Mouse (Mus musculus): ENCODE measurements at regions not wholly inside any gene's neighbourhood (a gene's known extent, or its start where the extent isn't known, plus 50 kb on each side); places are given as distances from the start of the nearest gene placed in this dataset.

DNA sequence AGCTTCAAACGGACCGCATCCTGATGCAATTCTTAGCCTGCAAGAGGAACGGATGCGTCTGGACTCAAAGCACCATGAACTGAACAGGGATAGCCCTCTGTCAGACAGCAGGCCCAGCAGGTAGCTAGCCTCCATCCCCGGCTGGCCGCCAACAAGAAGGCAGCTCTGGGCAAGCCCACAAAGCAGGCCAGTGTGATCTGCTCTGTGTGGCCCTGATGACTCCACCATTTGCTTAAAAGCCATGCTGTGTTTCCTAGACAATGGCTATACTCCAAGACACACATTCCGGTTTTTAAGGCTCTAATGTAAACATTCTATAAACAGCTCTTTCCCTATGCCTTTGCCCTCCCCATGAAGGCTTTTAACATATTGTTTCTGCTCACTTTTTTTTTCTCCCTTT, 313.8 kb upstream of the Clint1 start:
- peak; percentile 86 for DNase-seq

DNA sequence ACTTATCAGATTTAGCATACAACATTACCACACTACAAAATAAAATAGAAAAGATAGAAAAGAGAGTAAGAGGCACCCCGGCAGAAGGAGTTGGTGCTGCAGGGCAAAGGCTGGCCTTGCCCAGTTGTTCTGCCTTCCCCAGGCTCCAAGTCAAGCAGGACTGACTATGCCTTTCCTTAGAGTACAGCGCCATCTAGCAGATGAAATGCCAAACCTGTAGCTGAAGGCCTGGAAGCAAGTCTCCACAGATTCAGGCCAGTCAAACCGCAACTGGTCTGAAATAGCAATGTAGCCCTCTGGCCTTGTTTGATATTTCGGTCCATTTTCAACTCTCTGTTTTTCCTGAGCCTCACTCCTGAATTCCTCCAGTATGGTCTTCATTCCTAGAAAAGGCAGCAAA, 312.4 kb upstream of the Clint1 start:
- DNase-seq, result peak; percentile 69

DNA sequence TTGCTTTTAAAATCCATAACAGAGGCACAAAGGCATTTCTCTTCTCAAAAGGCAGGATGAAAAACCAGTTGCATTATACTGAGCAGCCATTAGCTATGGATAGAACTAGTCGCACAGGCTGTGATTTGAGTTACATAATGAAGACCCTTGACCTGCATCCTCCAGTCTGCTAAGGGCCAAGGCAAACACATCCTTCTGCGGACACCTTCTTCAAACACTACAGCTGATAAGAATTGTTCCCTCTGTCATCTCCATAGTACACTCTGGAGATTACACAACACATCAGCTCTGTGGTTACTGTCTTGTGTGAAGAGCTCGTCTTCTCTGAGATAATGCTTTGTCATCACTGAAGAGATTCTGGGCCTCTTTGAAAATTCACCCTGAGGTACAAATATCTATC, 307.3 kb upstream of the Clint1 start:
- DNase-seq, result no peak

DNA sequence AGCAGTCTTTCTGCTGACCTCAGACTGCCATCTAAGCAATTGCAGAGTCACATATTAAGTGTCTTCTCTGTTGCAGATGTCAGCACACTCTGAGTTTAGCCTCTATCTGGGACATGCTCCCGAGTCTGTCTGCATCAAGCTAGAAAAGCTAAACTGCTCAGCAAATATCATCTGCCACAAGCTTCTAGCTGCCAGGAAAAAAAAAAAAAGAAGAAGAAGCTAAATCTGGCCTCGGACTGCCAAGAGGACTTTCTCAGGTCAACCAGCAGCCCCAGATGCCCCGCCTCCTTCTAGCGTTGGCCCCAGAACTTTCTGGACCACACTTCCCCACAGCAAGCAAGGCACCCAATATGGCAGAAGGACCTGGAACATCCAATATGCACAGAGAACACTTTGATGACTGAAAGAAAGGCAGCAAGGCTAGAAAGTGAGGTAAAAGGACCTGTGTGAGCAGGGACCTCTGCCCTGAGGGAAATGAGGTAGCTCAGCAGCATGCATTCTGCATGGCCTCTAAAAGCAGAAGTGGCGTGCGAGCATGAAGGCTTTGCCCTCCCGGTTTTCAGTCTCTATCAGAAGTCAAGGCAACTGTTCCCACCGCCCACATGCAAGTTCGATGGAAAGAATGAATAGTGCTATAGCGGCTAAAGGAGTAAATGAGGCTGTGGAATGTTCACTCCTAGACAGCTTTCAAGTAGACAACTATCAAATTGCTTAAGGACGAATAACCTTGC, 305.8 kb upstream of the Clint1 start:
- no peak for DNase-seq

DNA sequence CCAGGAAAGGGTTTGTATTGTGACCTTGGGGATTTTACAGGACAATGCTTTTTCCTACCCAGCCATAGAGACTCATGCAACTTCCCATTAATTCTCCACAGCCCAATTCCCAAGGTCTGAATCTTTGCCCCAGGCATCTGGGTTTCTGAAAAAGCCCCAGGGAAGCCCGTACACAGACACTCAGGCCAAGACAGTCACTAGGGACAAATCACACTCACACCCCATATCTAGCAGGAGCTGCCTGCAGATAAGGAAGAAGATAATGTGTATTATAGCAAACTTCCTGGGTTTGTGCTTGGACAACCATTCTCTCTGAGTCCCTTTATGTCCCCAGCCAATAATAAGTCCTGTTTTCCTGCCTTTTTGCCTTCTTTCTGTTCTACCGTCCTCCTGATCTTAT, 305.0 kb upstream of the Clint1 start:
- no peak for DNase-seq

DNA sequence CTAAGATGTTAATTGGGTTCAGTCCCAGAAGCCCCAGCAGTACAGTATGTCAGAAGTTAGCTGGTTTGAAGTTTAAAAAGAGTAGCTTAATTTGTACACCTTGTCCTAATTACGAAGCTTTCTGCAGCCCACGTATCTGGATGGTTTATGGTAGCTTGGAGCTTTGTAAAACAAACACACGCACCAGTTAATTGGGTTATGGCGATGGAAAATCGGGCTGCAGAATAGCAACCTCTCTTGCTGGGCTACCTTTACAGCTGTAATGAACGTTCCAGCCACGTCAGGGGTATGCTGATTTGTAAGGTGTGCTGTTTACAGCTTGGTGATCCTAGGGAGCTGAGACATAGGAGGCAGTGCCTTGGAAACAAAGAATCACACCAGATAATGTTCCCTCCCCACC, 301.5 kb upstream of the Clint1 start:
- DNase-seq, result no peak

DNA sequence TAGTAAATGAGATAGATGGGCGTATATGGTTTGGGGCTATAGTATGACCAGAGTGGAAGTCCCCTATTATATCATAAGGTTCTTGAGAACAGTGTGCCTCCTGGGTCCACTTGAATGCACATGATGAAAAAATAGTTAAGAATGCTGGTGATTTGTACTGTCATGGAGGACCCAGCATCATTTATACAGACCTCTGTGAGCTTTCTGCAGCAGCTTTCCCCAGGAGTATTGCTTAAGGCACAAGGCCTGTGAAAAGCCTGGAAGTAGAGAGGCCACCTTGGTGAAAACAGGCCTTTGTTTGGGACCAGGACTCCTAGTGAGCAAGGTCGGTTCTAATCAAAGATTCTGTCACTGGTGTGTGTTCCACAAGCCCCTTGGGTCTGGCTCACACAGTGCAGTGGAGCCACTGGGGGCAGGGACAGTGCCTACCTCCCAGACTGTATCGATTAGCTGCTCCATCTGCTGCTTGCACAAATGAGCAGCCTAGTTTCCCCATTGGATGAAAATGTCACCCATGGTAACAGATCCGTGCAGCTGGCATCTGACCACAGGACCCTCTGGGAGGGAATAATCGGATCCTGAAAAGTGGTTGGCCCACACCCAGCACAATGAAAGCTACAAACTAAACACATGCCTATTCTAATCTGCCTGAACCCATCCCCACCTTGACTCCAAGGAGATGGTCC, 274.2 kb upstream of the Clint1 start:
- no peak for DNase-seq

DNA sequence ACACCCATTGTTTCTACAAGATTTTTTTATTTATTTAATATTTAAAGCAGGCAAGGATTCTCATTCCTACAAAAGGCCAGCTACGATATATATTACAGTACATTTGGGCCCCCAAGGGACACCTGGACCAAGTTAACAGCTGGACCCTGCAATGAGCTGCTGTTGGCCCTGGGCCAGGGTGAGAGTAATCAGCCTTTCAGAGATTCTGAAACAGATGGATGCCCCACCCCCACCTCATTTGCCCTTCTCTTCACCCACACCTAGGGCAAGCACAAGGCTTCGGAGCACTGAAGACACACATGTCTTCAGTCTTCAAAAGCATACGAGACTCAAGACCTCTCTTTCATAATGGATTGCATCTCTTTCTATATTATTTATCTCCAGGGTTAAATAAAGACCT, 259.5 kb upstream of the Clint1 start:
- no peak for DNase-seq

DNA sequence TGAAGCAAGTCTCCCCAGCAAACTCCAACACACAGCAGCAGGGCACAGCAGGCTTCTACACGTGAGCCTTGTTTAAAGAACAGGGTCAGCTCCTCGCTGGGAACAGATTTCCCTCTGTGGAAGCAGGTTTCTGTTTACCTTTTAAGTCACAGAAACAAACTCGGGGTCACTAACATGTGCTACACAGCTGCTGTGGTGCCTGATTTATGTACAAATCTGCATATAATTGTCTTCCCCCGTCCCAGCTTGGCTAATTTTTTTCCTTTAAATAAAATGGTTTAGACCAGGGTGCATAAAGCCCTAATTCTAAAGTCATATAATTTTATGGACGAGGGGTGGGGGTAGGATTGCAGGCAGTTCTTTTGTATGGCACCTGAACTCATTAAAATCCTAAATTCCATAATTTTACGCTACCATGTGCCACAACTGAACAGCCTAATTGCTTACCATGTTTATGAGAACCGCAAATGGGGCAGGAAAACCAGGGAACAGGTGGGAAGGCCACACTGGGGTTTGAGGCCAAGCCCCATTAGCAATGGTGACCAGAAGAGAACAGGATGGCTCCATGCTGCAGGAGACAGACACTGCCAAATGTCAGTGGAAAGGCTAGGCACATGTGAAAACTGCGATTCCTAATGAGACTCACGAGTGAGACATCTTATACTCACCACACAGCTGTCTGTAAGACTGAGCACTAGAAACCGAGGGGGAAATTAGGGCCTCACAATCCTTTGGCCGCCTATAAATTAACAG, 258.8 kb upstream of the Clint1 start:
- no peak for DNase-seq

DNA sequence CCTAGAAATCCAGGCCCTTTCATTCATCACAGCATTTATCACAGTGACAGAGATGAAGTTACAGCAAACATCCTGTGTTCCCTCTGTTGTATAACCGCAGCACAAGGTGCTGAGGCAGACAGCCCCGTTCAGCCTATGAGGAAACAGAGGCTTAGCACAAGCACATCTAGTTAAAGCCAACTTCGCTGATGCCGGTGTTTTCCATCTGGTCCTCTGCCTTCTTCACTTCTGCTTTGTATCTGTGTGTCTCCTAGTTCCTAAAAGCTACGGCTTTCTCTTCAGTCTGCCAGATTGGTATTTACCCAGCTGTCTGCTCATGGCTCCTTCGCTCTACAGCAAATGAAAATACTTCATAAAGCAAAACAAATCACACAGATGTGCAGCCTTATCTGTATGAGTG, 256.5 kb upstream of the Clint1 start:
- no peak for DNase-seq

DNA sequence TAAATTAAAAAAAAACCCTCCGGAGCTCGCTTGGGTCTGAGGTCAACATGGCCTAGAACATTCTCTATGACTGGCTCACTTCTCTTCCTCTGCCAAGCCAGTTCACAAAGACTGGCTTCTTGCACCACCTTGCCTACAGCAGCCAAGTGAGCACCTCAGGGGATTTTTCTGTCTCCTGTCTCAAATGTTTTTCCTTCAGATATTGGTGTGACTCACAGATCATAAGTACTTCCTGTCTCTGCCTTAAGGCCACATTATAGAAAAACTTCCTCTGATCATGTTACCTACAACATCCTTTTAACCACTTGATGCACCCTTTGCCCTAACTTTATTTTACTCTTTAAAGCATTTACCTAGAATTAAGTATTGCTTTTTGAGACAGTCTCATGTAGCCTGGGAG, 230.0 kb upstream of the Clint1 start:
- no peak for DNase-seq

DNA sequence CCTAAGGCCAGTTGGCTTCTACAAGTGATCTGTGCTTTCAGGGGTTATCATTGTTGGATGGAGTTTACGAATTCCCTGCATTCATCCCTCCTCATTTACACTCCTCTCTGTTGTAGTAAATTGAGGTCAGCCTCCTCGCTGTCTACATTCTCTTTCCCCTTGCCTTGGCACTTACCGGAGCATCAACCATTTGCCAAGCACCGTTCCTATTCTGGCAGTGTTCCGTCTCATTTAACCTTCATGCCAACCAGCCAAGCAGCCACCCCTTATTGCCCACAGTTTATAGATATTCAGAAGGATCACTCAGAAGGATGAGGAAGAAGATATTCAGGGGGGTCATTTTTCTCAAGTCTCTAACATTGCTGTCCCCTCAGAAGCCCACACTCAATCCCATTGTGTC, 229.2 kb upstream of the Clint1 start:
- DNase-seq, result no peak

DNA sequence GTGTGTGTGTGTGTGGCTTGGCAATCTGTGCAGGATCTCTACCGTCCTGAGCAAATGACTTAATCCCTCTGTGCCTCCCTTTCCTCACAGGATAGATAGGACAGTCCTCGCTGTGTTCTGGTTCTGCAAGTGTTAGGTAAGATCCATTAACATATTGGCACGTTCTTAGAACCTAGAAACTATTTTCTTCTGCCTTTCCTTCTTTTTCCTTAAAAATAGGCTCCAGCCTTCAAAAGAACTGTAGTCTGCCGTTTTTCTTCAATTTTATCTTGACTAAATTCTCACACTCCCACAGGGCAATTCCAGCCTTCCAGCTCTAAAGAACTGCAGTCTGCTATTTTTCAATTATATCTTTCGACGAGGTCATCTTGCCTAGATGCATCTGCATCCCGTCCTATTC, 227.6 kb upstream of the Clint1 start:
- no peak for DNase-seq

DNA sequence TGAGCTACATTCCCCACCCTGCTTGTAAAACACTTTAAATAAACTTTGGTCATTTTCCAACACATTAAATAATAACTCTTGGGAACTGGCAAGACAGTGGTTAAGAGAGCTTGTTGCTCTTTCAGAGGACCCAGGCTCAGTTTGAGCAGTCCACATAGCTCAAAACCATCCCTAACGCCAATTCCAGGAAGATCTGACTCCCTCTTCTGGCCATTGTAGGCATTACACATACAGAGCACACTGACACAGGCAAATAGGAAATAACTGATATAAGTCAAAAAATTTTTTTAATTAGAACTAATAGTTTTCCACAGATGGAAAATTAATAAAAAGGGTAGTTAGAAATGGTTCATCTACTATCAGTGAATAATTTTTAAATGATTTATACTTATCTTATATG, 222.6 kb upstream of the Clint1 start:
- DNase-seq, result no peak

DNA sequence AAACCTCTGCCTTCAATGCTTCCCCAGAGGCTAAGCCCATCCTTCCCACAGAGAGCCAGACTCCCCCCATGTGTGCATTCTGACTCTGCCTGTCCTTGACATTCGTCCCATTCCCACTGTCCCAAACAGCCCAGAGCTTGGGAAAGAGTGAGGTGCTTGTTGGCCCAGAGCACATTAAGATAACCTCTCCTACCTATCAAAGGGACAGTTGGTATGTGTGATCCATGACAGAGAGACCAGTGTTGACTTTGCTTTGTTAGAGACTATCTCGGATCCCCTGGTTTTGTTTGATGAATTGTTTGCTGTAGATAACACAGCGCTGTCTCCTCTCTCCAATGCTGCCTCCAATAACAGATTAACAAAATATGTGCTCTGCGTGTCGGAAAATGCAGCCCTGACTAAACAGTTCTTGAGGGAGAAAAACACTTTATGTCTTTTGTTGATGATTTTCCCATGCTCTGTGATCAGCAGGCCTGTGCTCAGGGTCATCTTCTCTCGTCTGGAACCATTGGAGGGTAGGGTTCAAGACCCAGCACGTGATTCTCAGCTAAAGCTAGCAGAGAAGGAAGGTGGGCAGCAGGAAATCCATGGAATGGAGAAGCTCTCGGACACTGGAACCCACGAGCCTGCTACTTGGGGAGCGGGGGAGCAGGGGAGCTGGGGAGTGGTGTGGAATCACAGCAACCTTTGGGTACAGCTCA, 217.2 kb upstream of the Clint1 start:
- DNase-seq, result no peak

DNA sequence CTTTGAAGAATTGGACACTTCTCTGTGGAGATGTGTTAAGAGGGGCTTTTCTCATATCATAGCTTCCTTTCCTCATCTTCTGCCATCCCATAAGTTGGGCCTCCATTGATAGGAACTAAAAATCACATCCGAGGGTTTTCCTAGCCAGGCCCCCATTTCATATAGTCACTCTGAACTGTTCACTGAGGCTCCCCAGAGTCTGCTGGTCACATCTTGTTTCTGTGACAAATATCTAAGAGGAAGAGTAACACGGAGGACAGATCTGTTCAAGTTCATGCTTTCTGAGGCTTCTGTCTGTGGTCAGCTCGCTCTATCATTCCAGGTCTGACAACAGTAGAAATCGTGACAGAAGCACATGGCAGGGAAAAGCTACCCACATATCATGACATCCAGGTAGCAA, 216.0 kb upstream of the Clint1 start:
- no peak for DNase-seq

DNA sequence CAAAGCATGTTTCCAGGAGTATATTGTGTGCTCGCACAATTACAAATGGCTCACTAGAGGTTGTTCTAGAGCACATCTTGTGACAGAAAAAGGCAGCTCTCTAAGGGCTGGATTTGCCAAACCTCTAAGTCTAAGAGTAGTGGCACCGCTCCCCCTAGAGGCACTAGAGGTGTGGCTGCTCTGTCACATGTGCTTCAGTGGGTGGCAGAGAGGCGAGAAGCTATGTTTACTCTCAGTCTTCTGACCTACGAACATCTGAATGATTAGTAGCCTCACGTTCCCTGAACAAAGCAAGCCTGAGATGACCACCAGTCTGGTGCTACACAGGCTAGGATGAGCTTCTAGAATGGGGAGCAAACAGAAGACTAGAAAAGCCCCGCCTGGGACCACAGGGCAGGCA, 212.6 kb upstream of the Clint1 start:
- DNase-seq, result no peak

DNA sequence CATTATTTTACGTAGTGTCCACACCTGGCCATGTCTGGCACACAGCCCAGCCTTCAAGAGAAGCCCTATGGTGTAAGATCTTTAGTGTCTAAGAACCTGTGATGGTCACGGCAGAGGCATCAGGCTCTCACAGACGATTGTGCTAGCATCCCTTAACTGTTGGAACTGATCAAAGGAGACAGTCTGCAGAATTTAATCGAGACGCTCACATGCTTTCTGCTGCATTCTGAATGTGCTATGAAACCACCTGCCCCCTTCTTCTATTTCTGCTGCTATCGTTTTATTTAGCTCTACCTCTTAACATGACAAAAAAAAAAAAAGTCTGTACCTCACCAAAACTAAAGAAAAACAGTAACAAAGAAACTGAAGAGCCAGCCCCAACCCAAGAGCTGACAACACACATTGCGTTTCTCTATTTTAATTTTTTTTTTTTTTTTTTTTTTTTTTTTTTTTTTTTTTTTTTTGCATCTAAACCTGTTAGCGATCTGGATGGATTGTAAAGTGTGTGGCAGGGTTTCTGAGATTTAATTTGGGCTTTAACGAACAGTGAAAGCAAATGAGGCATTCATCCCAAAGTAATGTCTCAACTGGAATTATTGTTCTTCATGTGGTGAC, 209.6 kb upstream of the Clint1 start:
- no peak for DNase-seq

DNA sequence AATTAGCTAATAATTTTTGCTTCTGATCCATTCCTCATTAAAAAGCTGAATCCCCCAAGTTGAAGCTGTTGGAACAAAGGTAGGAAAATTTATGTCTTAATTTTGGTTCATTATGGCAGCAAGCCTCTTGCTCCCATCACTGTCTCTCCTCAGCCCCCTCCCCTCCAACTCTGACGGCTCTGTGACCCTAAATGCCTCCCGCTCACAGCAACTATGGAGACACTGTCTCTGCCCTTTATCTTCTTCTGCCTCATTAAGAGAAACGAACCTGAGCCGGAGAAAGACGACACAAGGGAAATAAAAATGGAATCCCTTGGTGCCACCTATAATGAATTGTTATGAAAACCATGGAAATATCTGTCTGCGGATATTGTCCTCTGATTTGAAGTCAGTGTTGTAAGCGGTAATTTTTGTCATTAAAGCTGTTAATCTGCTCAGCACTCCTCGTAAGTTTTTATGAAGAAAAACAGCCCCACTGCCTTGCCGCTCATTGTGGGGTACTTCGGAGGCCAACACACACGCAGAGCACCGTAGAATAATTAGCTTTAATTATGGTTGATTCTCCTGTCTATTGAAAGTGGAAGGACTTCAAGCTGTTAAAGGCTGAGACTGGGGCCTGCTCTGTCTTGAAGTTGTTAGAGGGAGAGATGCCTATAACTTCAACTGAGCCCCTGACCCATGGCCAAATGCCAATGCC, 208.1 kb upstream of the Clint1 start:
- no peak for DNase-seq

DNA sequence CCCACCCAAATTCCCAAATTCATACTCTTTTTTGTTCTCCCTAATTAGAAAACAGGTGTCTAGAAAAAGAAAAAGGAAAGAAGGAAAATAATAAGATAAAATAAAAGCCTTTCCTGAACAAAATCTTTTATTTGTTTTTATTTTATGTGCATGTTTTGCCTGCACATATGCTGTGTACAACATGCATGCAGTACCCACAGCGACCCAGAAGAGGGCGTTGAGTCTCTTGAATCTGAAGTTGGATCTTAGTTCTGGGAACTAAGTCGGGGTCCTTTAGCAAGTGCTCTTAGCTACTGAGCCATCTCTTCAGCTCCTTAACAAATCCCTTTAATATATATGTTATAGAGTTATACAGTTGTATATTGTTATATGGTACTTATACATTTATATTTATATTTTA, 206.0 kb upstream of the Clint1 start:
- no peak for DNase-seq

DNA sequence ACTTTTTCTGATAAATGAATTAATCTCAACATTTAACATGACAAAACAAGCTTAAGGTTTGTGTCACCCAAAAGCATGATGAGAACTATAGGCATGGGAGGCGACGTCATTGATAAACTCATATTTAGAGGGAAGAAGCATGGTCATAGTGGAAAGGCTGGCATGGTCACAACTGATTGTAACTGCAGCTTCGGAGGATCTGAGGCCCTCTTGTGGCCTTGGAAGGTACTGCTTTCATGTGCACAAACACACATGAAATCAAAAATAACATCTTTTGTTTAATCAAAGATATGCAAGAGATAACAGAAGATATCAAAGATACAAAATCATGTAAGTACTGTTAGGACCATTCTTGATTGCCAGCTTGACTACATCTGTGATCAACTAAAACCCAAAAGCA, 204.0 kb upstream of the Clint1 start:
- DNase-seq, result no peak

DNA sequence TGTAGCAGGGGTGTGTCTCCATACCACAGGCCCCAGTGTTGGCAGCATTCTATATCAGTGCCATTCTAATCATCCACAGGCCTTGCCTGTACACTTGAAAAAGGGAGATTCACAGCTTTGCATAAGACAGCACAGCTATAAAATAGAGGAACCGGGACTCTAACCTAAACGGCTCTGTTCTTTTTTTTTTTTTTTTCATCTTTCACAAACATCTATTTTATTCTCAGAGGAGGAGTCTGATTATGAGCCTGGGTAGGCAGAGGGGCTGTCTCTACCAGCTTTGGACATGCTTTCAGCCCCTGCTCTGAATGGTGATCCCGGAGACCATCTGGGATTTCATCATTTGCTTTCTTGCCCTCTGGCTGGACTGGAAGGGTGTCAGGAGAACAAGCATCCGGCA, 195.6 kb upstream of the Clint1 start:
- no peak for DNase-seq
